Mouse (Mus musculus) liver, embryonic 16.5 days (tissue): ENCODE measurements around the gene Klhl20. TPM values are rescaled to one million over a fixed set of nuclear protein-coding genes. Genes with fewer than 3 reads are reported as not detected.
A peak's percentile ranks its signal among the peaks of the same experiment; 100 is the strongest.

Experiments
- ATAC-seq: fragments of 200-750 bp; cut with Nextera tagmentation; 2 replicates; pipeline ENCODE4 v1.8.0; 2017; ENCODE audit warnings: low read depth, mild to moderate bottlenecking, moderate number of reproducible peaks, moderate library complexity
- H3K27ac ChIP-seq: fragments of 300-500 bp; sonication (generic); 2 replicates; pipeline ENCODE4 v1.5.1; 2014; ENCODE audit warnings: mild to moderate bottlenecking, low read length
- H3K27me3 ChIP-seq: fragments of 300-500 bp; sonication (generic); 2 replicates; pipeline ENCODE4 v1.6.1; 2014; ENCODE audit warnings: low read depth, low read length, mixed read lengths; ENCODE audit not compliant: control insufficient read depth, insufficient read depth
- H3K36me3 ChIP-seq: fragments of 300-500 bp; sonication (generic); 2 replicates; pipeline ENCODE4 v1.6.1; 2014; ENCODE audit warnings: mild to moderate bottlenecking; ENCODE audit not compliant: control insufficient read depth, insufficient read depth
- H3K4me1 ChIP-seq: fragments of 300-500 bp; sonication (generic); 2 replicates; pipeline ENCODE4 v1.6.1; 2014; ENCODE audit warnings: low read depth, low read length, mixed read lengths; ENCODE audit not compliant: control insufficient read depth
- H3K4me2 ChIP-seq: fragments of 300-500 bp; sonication (generic); 2 replicates; pipeline ENCODE4 v1.6.1; 2014; ENCODE audit warnings: low read depth, low read length, mixed read lengths
- H3K4me3 ChIP-seq: fragments of 300-500 bp; sonication (generic); 2 replicates; pipeline ENCODE4 v1.5.1; 2014; ENCODE audit warnings: low read depth, mild to moderate bottlenecking, low read length
- H3K9ac ChIP-seq: fragments of 300-500 bp; sonication (generic); 2 replicates; pipeline ENCODE4 v1.6.1; 2014; ENCODE audit warnings: low read depth, low read length
- H3K9me3 ChIP-seq: fragments of 300-500 bp; sonication (generic); replicated peaks from 2 replicates; pipeline ENCODE4 v1.6.1; 2016; ENCODE audit warnings: low read length; ENCODE audit not compliant: control insufficient read depth
- WGBS: fragments of 180-500 bp; shearing (Covaris S2); extraction: QIAGEN DNeasy Blood & Tissue Kit; methylation state at CpG from one replicate; pipeline ENCODE4 v1.1.7; 2014; ENCODE audit not compliant: insufficient replicate concordance; 5-methylcytosine and 5-hydroxymethylcytosine counted together
- polyA plus RNA-seq: library from polyadenylated mRNA; unstranded; fragments of >200 nt; fragmentation: Nextera tagmentation; extraction: Ambion mirVana; gene quantifications from 2 replicates; pipeline ENCODE4 v1.2.1, GENCODE M21; 2015

Gene Klhl20
- polyA plus RNA-seq, 1 experiment from 2014 or later: 5.6 TPM

DNA sequence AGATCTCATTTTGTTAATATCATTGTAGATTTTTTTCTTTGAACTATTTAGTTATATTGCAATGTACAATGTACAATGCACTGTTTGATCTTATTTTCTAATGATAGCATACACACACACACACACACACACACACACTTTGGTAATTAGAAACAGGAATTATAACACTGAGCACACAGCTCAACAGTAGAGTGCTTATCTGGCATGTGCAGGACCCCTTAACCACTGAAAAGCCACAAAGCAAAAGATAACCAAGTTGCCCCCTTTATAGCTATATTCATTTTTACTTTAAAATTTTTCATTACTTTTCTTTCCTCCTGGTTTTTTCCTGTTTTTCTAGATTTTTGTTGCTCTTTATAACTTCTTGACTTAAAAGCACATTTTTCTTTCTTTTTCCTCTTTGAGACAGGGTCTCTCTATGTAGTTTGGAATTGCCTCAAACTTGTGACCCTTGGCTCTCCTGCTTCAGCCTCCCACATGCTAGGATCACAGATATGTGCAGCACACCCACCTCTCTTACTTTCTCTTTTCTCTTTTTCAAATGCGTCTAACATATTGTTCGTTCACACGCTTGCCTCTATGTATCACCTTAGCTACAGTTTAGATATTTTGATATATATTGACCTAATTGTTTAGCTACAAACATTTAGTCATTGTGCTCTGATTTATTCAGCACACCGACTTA lies 31.4 kb downstream of the Klhl20 start:
- peak; percentile 84 for ATAC-seq
- no peak overlapping the region for H3K4me3 ChIP-seq
- H3K9ac ChIP-seq: no peak overlapping the region
- no peak overlapping the region for H3K27ac ChIP-seq
- no peaks in the 10 kb centered on the region for H3K9me3 ChIP-seq
- H3K36me3 ChIP-seq: no peaks in the 10 kb centered on the region; the same call in none of the 2 replicates
- H3K4me1 ChIP-seq: no peaks in the 10 kb centered on the region; the same call in 1 of the 2 replicates
- WGBS: 25% methylated on average over 4 of the region's 4 CpGs
- 0 out of 2 replicates have a peak overlapping the region, but pooled peaks have one; percentile 7 for H3K4me2 ChIP-seq
- H3K27me3 ChIP-seq: no peaks in the 10 kb centered on the region

- no peaks in the 10 kb centered on the region for H3K9me3 ChIP-seq
- no peak overlapping the region for H3K27ac ChIP-seq
- WGBS: 83% methylated on average over 3 of the region's 3 CpGs
Measured at GRCm38 (mm10) chr1:161077243-161077642, 54.1 kb downstream of the Klhl20 start.

GRCm38 (mm10) chr1:161076238-161076637 lies 55.1 kb downstream of the Klhl20 start:
- Histone ChIP-seq H3K27me3 (no peaks in the 10 kb centered on the region), H3K4me3 (no peak overlapping the region), H3K4me2 (no peak overlapping the region), H3K9me3 (no peaks in the 10 kb centered on the region), H3K27ac (no peak overlapping the region), H3K9ac (no peak overlapping the region), H3K4me1 (peaks cover 25% of the 10 kb centered on the region), H3K36me3 (peaks cover 39% of the 10 kb centered on the region)
- 69% methylated on average over 6 of the region's 6 CpGs for WGBS
- ATAC-seq: peak; percentile 69

More at GRCm38 (mm10) chr1:161077243-161077642, 54.1 kb downstream of the Klhl20 start:
- Histone ChIP-seq H3K9ac (no peak overlapping the region), H3K4me2 (no peak overlapping the region), H3K4me1 (peaks cover 24% of the 10 kb centered on the region), H3K27me3 (no peaks in the 10 kb centered on the region), H3K4me3 (no peak overlapping the region), H3K36me3 (peaks cover 43% of the 10 kb centered on the region)
- no peak for ATAC-seq

DNA sequence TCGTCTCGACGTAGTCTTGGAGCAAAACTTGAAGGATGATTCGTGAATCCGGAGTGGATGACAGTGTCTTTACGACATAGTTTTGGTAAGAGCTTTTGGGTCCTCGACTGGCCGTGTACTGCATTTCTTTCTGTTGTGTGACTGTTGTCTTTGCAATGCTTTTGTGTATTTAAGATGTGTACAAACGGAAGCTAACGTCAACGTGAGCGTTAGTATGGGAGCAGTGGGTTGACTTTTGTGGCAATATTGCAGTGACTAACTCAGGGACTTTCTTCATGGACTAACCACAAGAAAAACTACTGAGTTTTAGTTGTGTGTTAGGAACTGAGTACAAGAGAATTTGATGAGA lies 60.1 kb downstream of the Klhl20 start:
- WGBS: under 1% methylated on average over 12 of the region's 12 CpGs
- peaks cover 34% of the 10 kb centered on the region for H3K4me1 ChIP-seq
- peak overlapping the region; percentile 94 for H3K4me3 ChIP-seq
- H3K36me3 ChIP-seq: peaks cover 11% of the 10 kb centered on the region
- peak overlapping the region; percentile 95 for H3K9ac ChIP-seq
- peak overlapping the region; percentile 74 for H3K4me2 ChIP-seq
- ATAC-seq: no peak
- no peaks in the 10 kb centered on the region for H3K9me3 ChIP-seq
- H3K27ac ChIP-seq: peak overlapping the region; percentile 88
- H3K27me3 ChIP-seq: no peaks in the 10 kb centered on the region

DNA sequence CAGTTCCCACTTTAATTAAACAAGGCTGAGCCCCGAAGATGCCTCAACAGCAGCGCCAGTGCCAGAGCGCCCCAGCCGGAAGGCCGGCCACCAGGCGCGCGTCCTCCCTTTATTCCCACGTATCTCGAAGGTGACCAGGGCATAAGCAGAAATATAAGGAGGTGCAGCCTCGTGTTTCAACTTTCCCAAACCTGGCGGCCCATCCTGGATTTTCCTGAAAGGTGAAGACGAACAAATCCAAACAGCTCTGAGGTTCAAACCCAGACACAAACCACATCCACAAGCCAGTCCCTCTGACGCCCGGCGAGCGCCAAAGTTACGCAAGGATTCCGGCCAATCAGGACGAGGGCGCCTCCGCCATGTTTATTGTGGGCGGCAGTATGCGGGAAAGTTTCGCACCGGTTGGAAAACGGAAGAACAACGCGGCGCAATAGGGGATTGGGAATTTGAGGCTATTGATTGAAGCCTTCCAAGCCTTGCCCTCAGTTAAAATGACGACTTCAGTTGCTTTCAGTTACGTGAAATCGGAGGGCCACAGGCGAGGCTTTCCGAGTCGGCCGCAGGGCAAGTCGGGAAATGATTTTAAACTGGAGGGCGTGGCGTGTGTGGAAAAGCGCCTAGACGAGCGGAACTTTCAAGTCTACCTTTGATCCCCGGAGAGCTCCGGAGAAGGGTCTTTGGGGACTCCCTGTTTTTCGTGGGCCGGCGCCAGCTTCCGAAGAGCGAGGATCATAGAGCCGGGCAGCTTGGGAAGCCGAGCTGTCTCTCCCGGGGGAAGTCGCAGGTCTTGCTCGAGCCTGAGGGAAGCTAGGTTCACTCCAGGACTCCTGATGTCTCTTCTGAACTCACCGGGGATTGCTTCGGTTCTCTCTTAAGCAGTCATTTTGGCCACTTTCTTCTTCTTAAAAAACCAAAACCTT lies 60.7 kb downstream of the Klhl20 start, which contains the start of the genes Dars2 and Cenpl:
Gene Dars2, minus strand, starts transcription at position 307 of the 920 bp plus-strand sequence.
Gene Cenpl, plus strand, starts transcription at position 362 of the 920 bp plus-strand sequence.
- Histone ChIP-seq H3K4me2 (peak within 1 kb of the TSS; percentile 85), H3K9ac (peak within 1 kb of the TSS; percentile 95), H3K27ac (peak within 1 kb of the TSS; percentile 88), H3K4me3 (peak within 1 kb of the TSS; percentile 94), H3K36me3 (peaks cover 8% of the 10 kb centered on the region), H3K4me1 (peaks cover 34% of the 10 kb centered on the region), H3K9me3 (no peaks in the 10 kb centered on the region), H3K27me3 (no peaks in the 10 kb centered on the region)
- under 1% methylated on average over 57 of the region's 57 CpGs for WGBS
- peak; percentile 92 for ATAC-seq

DNA sequence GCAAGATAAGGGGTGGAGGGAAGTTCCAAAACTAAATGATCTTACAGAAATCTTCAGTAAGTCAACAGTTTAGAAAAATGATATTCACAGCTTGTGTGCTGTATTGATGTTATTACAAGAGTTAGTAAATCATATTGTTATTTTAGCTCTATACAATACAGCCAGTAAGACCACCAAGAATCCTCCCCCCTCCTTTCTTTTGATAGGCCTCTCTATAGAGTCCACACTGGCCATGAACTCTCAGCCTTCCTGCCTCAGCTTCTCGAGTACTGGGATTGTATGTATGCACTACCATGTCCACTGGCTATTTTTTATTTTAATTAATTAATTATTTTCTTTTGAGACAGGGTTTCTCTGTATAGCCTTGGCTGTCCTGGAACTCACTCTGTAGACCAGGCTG lies 68.0 kb downstream of the Klhl20 start:
- H3K27me3 ChIP-seq: no peaks in the 10 kb centered on the region
- 55% methylated on average over 1 of the region's 1 CpGs for WGBS
- H3K36me3 ChIP-seq: no peaks in the 10 kb centered on the region; the same call in 1 of the 2 replicates
- no peaks in the 10 kb centered on the region for H3K4me1 ChIP-seq
- H3K9me3 ChIP-seq: no peaks in the 10 kb centered on the region
- no peak overlapping the region for H3K4me3 ChIP-seq
- H3K27ac ChIP-seq: no peak overlapping the region
- no peak overlapping the region for H3K9ac ChIP-seq
- H3K4me2 ChIP-seq: no peak overlapping the region
- no peak for ATAC-seq

- H3K4me1 ChIP-seq: no peaks in the 10 kb centered on the region
- H3K36me3 ChIP-seq: no peaks in the 10 kb centered on the region; the same call in 1 of the 2 replicates
- H3K4me3 ChIP-seq: no peak overlapping the region
- H3K9ac ChIP-seq: no peak overlapping the region
- no peak overlapping the region for H3K4me2 ChIP-seq
- no peak overlapping the region for H3K27ac ChIP-seq
- H3K9me3 ChIP-seq: no peaks in the 10 kb centered on the region
- no peaks in the 10 kb centered on the region for H3K27me3 ChIP-seq
- 88% methylated on average over 1 of the region's 1 CpGs for WGBS
- ATAC-seq: no peak
Measured at GRCm38 (mm10) chr1:161057164-161057563, 74.1 kb downstream of the Klhl20 start.

DNA sequence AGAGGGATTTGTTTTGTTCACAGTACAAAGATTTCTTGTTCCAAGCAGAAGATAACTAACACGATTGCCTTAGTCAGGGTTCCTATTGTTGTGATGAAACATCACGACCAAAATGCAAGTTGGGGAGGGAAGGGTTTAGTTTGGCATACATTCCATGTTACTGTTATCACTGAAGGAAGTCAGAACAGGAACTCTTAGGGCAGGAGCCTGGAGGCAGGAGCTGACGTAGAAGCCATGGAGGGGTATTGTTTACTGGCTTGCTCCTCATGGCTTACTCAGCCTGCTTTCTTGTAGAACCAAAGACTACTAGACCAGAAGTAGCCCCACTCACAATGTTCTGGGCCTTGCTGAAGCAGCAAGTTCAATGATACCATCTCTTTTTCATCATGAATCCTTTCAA lies 84.3 kb downstream of the Klhl20 start:
- H3K4me2 ChIP-seq: no peak overlapping the region
- peaks cover 8% of the 10 kb centered on the region; the same call in 1 of the 2 replicates for H3K36me3 ChIP-seq
- no peaks in the 10 kb centered on the region for H3K9me3 ChIP-seq
- no peaks in the 10 kb centered on the region for H3K27me3 ChIP-seq
- no peaks in the 10 kb centered on the region for H3K4me1 ChIP-seq
- WGBS: 76% methylated on average over 3 of the region's 3 CpGs
- H3K9ac ChIP-seq: no peak overlapping the region
- H3K27ac ChIP-seq: no peak overlapping the region
- ATAC-seq: no peak
- no peak overlapping the region for H3K4me3 ChIP-seq
